Mouse (Mus musculus): ENCODE data around the gene Dppa5a. TPM values are rescaled to one million over a fixed set of nuclear protein-coding genes. Genes with fewer than 3 reads are reported as not detected.

Dppa5a gene
- polyA plus RNA-seq, 1 experiment = 0.47 TPM

DNA sequence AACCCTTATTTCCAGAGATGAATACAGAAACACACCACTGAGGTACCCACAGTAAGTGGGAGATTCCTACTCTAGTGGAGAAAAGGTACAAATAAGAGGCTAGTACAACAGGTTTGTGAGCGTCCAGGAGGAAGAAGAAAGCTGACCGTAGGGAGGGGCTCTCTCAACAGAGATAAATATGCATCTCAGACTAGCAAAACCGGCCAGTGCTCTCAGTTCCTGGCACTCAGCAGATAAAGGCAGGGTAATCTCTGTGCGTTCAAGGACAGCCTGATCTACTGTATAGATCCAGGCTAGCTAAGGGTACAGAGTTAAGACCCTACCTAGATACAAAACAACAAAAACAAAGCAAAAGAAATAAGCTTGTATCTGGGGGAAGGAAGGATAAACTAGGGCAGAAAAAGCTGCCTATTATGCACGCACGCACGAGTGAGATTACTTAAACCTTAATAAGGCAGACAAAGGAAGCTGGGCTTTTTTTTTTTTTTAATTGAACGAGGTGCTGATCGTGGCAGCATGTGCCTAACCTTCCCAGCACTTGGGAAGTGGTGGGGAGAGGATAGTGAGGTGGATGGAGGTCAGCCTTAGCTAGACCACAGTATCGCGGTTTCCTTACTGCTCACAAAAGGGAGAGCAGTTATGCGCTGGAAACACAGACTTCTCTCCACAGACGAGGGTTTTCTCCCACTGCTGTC lies 2.0 kb downstream of the Dppa5a start:
- no peak overlapping the region for H3K27ac ChIP-seq (ENCODE audit: control insufficient read depth, insufficient read depth, low read depth, low read length)
- peaks cover 3% of the 10 kb centered on the region for H3K4me1 ChIP-seq (ENCODE audit: control insufficient read depth, insufficient read depth, low read length)
- no peak overlapping the region for H3K4me3 ChIP-seq (ENCODE audit: control insufficient read depth, low read depth, low read length)
- no peaks in the 10 kb centered on the region for H3K36me3 ChIP-seq (ENCODE audit: control insufficient read depth, insufficient read depth, low read length)
- TF ChIP-seq CTCF (IDR thresholded peaks at IDR 0.05; ENCODE audit: control insufficient read depth, insufficient read depth, insufficient replicate concordance, low read depth, low read length) = no peak
- TF ChIP-seq POLR2A (IDR thresholded peaks at IDR 0.05; ENCODE audit: control insufficient read depth, low read depth, low read length) = no peak
- no peaks in the 10 kb centered on the region for H3K27me3 ChIP-seq (ENCODE audit: control insufficient read depth, insufficient read depth, low read length)

GRCm38 (mm10) chr9:78364701-78365100 lies 3.3 kb downstream of the Dppa5a start:
- H3K4me1 ChIP-seq (ENCODE audit: control insufficient read depth, insufficient read depth, low read length) = peaks cover 3% of the 10 kb centered on the region
- no peak for TF ChIP-seq POLR2A (IDR thresholded peaks at IDR 0.05; ENCODE audit: control insufficient read depth, low read depth, low read length)
- no peak for TF ChIP-seq CTCF (IDR thresholded peaks at IDR 0.05; ENCODE audit: control insufficient read depth, insufficient read depth, insufficient replicate concordance, low read depth, low read length)
- no peak overlapping the region for H3K4me3 ChIP-seq (ENCODE audit: control insufficient read depth, low read depth, low read length)
- H3K27me3 ChIP-seq (ENCODE audit: control insufficient read depth, insufficient read depth, low read length) = no peaks in the 10 kb centered on the region
- H3K36me3 ChIP-seq (ENCODE audit: control insufficient read depth, insufficient read depth, low read length) = no peaks in the 10 kb centered on the region
- no peak overlapping the region for H3K27ac ChIP-seq (ENCODE audit: control insufficient read depth, insufficient read depth, low read depth, low read length)

DNA sequence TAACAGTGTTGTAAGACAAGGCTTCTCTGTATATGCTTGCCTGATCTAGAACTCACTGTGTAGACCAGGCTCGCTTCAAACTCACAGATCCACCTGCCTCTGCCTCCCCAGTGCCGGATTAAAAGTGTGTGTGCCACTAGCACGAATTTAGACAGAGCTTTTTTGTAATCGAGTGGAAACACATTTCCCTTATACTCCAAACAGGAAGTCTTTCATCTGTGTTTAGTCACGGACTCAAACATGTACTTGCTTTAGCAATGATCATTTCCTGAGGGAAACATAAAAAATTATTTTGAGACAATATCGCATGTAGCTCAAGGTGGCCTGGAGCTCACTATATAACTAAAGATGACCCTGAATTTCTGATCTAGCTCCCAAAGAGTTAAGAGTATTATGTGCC lies 4.6 kb downstream of the Dppa5a start:
- no peak for TF ChIP-seq CTCF (IDR thresholded peaks at IDR 0.05; ENCODE audit: control insufficient read depth, insufficient read depth, insufficient replicate concordance, low read depth, low read length)
- no peak for TF ChIP-seq POLR2A (IDR thresholded peaks at IDR 0.05; ENCODE audit: control insufficient read depth, low read depth, low read length)
- no peaks in the 10 kb centered on the region for H3K27me3 ChIP-seq (ENCODE audit: control insufficient read depth, insufficient read depth, low read length)
- no peaks in the 10 kb centered on the region for H3K36me3 ChIP-seq (ENCODE audit: control insufficient read depth, insufficient read depth, low read length)
- peaks cover 3% of the 10 kb centered on the region for H3K4me1 ChIP-seq (ENCODE audit: control insufficient read depth, insufficient read depth, low read length)
- H3K27ac ChIP-seq (ENCODE audit: control insufficient read depth, insufficient read depth, low read depth, low read length) = no peak overlapping the region
- no peak overlapping the region for H3K4me3 ChIP-seq (ENCODE audit: control insufficient read depth, low read depth, low read length)

- Histone ChIP-seq H3K4me3 (ENCODE audit: control insufficient read depth, low read depth, low read length) (no peak overlapping the region), H3K27ac (ENCODE audit: control insufficient read depth, insufficient read depth, low read depth, low read length) (no peak overlapping the region), H3K27me3 (ENCODE audit: control insufficient read depth, insufficient read depth, low read length) (no peaks in the 10 kb centered on the region), H3K4me1 (ENCODE audit: control insufficient read depth, insufficient read depth, low read length) (no peaks in the 10 kb centered on the region), H3K36me3 (ENCODE audit: control insufficient read depth, insufficient read depth, low read length) (no peaks in the 10 kb centered on the region)
- TF ChIP-seq CTCF (IDR thresholded peaks at IDR 0.05; ENCODE audit: control insufficient read depth, insufficient read depth, insufficient replicate concordance, low read depth, low read length) = no peak
- TF ChIP-seq POLR2A (IDR thresholded peaks at IDR 0.05; ENCODE audit: control insufficient read depth, low read depth, low read length) = no peak
These were observed 7.5 kb downstream of the Dppa5a start for GRCm38 (mm10) chr9:78360484-78360872.

DNA sequence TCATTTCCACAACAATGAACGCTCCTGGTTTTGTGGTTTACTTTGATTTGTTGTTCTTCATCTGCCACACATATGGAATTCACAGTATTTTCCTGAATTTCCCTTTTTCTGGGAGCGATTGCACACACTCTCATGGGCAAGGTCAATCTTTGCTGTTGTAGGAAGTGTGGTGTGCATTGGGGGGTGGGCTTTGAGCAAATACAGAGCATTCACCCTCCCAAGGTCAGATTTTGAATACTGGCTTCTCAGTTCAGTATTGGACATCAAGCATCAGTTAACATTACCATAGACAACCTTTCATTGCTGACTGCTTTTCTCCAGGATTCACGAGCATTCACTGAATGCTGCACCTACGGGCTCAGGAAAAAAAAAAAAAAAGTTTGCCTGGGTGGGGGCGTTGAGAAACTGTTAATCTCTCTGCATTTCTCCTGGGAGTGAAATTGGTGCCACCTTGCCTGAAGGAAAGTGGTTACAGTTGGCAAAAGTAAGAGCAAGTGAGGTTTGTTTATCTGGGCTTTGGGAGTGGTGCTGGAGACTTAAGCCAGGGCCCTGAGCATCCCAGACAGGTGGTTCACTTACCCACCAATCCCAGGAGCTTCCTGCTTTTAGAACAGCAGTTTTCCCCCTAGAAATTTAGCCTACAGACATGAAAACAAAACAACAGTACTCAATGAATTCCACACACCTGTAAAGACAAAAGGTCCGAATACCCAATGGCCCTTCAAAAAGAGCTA lies 8.1 kb downstream of the Dppa5a start:
- TF ChIP-seq CTCF (IDR thresholded peaks at IDR 0.05; ENCODE audit: control insufficient read depth, insufficient read depth, insufficient replicate concordance, low read depth, low read length) = no peak
- no peak for TF ChIP-seq POLR2A (IDR thresholded peaks at IDR 0.05; ENCODE audit: control insufficient read depth, low read depth, low read length)
- Histone ChIP-seq H3K27me3 (ENCODE audit: control insufficient read depth, insufficient read depth, low read length) (no peaks in the 10 kb centered on the region), H3K4me3 (ENCODE audit: control insufficient read depth, low read depth, low read length) (no peak overlapping the region), H3K27ac (ENCODE audit: control insufficient read depth, insufficient read depth, low read depth, low read length) (no peak overlapping the region), H3K4me1 (ENCODE audit: control insufficient read depth, insufficient read depth, low read length) (no peaks in the 10 kb centered on the region), H3K36me3 (ENCODE audit: control insufficient read depth, insufficient read depth, low read length) (no peaks in the 10 kb centered on the region)

DNA sequence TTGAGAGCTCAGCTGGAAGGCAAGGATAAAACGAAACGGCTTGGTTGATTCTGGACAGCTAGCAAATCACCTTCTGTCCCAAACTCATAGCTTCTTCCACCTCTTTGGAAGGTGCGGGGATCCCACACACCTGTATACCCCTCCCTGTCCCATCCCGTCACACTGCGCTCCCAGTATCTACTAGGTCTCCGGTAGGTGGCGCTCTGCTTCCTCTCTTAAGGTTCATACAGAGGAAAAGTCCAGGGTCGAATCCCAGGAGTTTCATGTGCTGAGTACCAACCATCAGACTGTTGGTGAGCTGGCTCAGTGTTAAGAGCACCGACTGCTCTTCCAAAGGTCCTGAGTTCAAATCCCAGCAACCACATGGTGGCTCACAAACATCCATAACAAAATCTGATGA lies 9.9 kb downstream of the Dppa5a start:
- no peaks in the 10 kb centered on the region for H3K36me3 ChIP-seq (ENCODE audit: control insufficient read depth, insufficient read depth, low read length)
- no peak overlapping the region for H3K4me3 ChIP-seq (ENCODE audit: control insufficient read depth, low read depth, low read length)
- no peaks in the 10 kb centered on the region for H3K4me1 ChIP-seq (ENCODE audit: control insufficient read depth, insufficient read depth, low read length)
- TF ChIP-seq CTCF (IDR thresholded peaks at IDR 0.05; ENCODE audit: control insufficient read depth, insufficient read depth, insufficient replicate concordance, low read depth, low read length) (peak; percentile 74; the same call in 1 of the 2 replicates), POLR2A (IDR thresholded peaks at IDR 0.05; ENCODE audit: control insufficient read depth, low read depth, low read length) (no peak)
- no peak overlapping the region for H3K27ac ChIP-seq (ENCODE audit: control insufficient read depth, insufficient read depth, low read depth, low read length)
- H3K27me3 ChIP-seq (ENCODE audit: control insufficient read depth, insufficient read depth, low read length) = no peaks in the 10 kb centered on the region

GRCm38 (mm10) chr9:78355611-78356010 lies 12.4 kb downstream of the Dppa5a start, which contains the start of gene Gsta2:
Gene Gsta2, minus strand, starts transcription at chr9:78355788.
- Histone ChIP-seq H3K36me3 (ENCODE audit: control insufficient read depth, insufficient read depth, low read length) (no peaks in the 10 kb centered on the region), H3K27me3 (ENCODE audit: control insufficient read depth, insufficient read depth, low read length) (no peaks in the 10 kb centered on the region), H3K27ac (ENCODE audit: control insufficient read depth, insufficient read depth, low read depth, low read length) (no peak within 1 kb of the TSS), H3K4me1 (ENCODE audit: control insufficient read depth, insufficient read depth, low read length) (no peaks in the 10 kb centered on the region), H3K4me3 (ENCODE audit: control insufficient read depth, low read depth, low read length) (no peak within 1 kb of the TSS)
- TF ChIP-seq CTCF (IDR thresholded peaks at IDR 0.05; ENCODE audit: control insufficient read depth, insufficient read depth, insufficient replicate concordance, low read depth, low read length) = no peak
- TF ChIP-seq POLR2A (IDR thresholded peaks at IDR 0.05; ENCODE audit: control insufficient read depth, low read depth, low read length) = no peak
